Mouse (Mus musculus) intestine, embryonic 16.5 days (tissue): ENCODE measurements around the gene Hmgb1. TPM values are rescaled to one million over a fixed set of nuclear protein-coding genes. Genes with fewer than 3 reads are reported as not detected.

Experiments
- ATAC-seq: fragments of 200-750 bp; cut with Nextera tagmentation; 2 replicates; pipeline ENCODE4 v1.8.0; 2017; ENCODE audit warnings: moderate TSS enrichment, moderate library complexity
- H3K27ac ChIP-seq: fragments of 300-500 bp; sonication (generic); 2 replicates; pipeline ENCODE4 v1.5.1; 2014; ENCODE audit warnings: mild to moderate bottlenecking, low read length
- H3K27me3 ChIP-seq: fragments of 300-500 bp; sonication (generic); replicated peaks from 2 replicates; pipeline ENCODE4 v1.6.1; 2014; ENCODE audit warnings: low read length, control low read depth, mixed read lengths; ENCODE audit not compliant: control insufficient read depth, insufficient read depth
- H3K36me3 ChIP-seq: fragments of 300-500 bp; sonication (generic); 2 replicates; pipeline ENCODE4 v1.6.1; 2014; ENCODE audit warnings: low read length, control low read depth; ENCODE audit not compliant: control insufficient read depth, insufficient read depth
- H3K4me1 ChIP-seq: fragments of 300-500 bp; sonication (generic); 2 replicates; pipeline ENCODE4 v1.6.1; 2014; ENCODE audit warnings: low read length, control low read depth, mixed read lengths; ENCODE audit not compliant: control insufficient read depth, insufficient read depth
- H3K4me2 ChIP-seq: fragments of 300-500 bp; sonication (generic); 2 replicates; pipeline ENCODE4 v1.6.1; 2014; ENCODE audit warnings: low read depth, low read length, control low read depth
- H3K4me3 ChIP-seq: fragments of 300-500 bp; sonication (generic); 2 replicates; pipeline ENCODE4 v1.5.1; 2014; ENCODE audit warnings: mild to moderate bottlenecking, low read length
- H3K9ac ChIP-seq: fragments of 300-500 bp; sonication (generic); 2 replicates; pipeline ENCODE4 v1.6.1; 2014; ENCODE audit warnings: low read depth, low read length
- H3K9me3 ChIP-seq: fragments of 300-500 bp; sonication (generic); 2 replicates; pipeline ENCODE4 v1.6.1; 2016; ENCODE audit warnings: low read length, control low read depth; ENCODE audit not compliant: control insufficient read depth
- WGBS: fragments of 180-500 bp; shearing (Covaris S2); extraction: QIAGEN DNeasy Blood & Tissue Kit; methylation state at CpG from one replicate; pipeline ENCODE4 v1.1.7; 2014; 5-methylcytosine and 5-hydroxymethylcytosine counted together
- polyA plus RNA-seq: library from polyadenylated mRNA; unstranded; fragments of >200 nt; fragmentation: Nextera tagmentation; extraction: Ambion mirVana; gene quantifications from 2 replicates; pipeline ENCODE4 v1.2.1, GENCODE M21; 2015

The Hmgb1 gene
- polyA plus RNA-seq, 1 experiment from 2014 or later = 921 TPM

- H3K4me2 ChIP-seq = peak overlapping the region; percentile 24
- H3K4me3 ChIP-seq = no peak overlapping the region
- H3K27ac ChIP-seq = no peak overlapping the region
- no peak for ATAC-seq
- 0 out of 2 replicates have a peak overlapping the region, but pooled peaks have one; percentile 48 for H3K9ac ChIP-seq
- no peaks in the 10 kb centered on the region for H3K27me3 ChIP-seq
- no peaks in the 10 kb centered on the region for H3K36me3 ChIP-seq
- 0 out of 2 replicates have a peak, but pooled peaks cover 3% of the 10 kb centered on the region for H3K9me3 ChIP-seq
- H3K4me1 ChIP-seq = peaks cover 5% of the 10 kb centered on the region; the same call in 1 of the 2 replicates
- 49% methylated on average over 18 of the region's 18 CpGs for WGBS
Observed at GRCm38 (mm10) chr5:149020059-149020680, 164.1 kb downstream of the Hmgb1 start.

- Histone ChIP-seq H3K27ac (no peak overlapping the region), H3K27me3 (no peaks in the 10 kb centered on the region), H3K9ac (no peak overlapping the region), H3K9me3 (0 out of 2 replicates have a peak, but pooled peaks cover 3% of the 10 kb centered on the region), H3K4me1 (peaks cover 9% of the 10 kb centered on the region; the same call in 1 of the 2 replicates), H3K4me3 (no peak overlapping the region), H3K4me2 (no peak overlapping the region), H3K36me3 (no peaks in the 10 kb centered on the region)
- no peak for ATAC-seq
- WGBS = 80% methylated on average over 3 of the region's 3 CpGs
Observed at GRCm38 (mm10) chr5:149017666-149018415, 166.4 kb downstream of the Hmgb1 start.

- H3K9ac ChIP-seq = no peak overlapping the region
- 0 out of 2 replicates have a peak, but pooled peaks cover 3% of the 10 kb centered on the region for H3K9me3 ChIP-seq
- ATAC-seq = no peak
- no peaks in the 10 kb centered on the region for H3K27me3 ChIP-seq
- peaks cover 9% of the 10 kb centered on the region; the same call in 1 of the 2 replicates for H3K4me1 ChIP-seq
- no peak overlapping the region for H3K4me3 ChIP-seq
- H3K36me3 ChIP-seq = no peaks in the 10 kb centered on the region
- 96% methylated on average over 3 of the region's 3 CpGs for WGBS
- no peak overlapping the region for H3K27ac ChIP-seq
- no peak overlapping the region for H3K4me2 ChIP-seq
Observed at GRCm38 (mm10) chr5:149017181-149017580, 167.1 kb downstream of the Hmgb1 start.

GRCm38 (mm10) chr5:149016261-149016660 lies 168.0 kb downstream of the Hmgb1 start:
- H3K4me1 ChIP-seq = peaks cover 9% of the 10 kb centered on the region; the same call in 1 of the 2 replicates
- H3K27me3 ChIP-seq = no peaks in the 10 kb centered on the region
- 77% methylated on average over 5 of the region's 5 CpGs for WGBS
- H3K9me3 ChIP-seq = 0 out of 2 replicates have a peak, but pooled peaks cover 3% of the 10 kb centered on the region
- no peak overlapping the region for H3K27ac ChIP-seq
- H3K4me3 ChIP-seq = no peak overlapping the region
- H3K36me3 ChIP-seq = no peaks in the 10 kb centered on the region
- no peak for ATAC-seq
- no peak overlapping the region for H3K9ac ChIP-seq
- H3K4me2 ChIP-seq = peak overlapping the region; percentile 87

DNA sequence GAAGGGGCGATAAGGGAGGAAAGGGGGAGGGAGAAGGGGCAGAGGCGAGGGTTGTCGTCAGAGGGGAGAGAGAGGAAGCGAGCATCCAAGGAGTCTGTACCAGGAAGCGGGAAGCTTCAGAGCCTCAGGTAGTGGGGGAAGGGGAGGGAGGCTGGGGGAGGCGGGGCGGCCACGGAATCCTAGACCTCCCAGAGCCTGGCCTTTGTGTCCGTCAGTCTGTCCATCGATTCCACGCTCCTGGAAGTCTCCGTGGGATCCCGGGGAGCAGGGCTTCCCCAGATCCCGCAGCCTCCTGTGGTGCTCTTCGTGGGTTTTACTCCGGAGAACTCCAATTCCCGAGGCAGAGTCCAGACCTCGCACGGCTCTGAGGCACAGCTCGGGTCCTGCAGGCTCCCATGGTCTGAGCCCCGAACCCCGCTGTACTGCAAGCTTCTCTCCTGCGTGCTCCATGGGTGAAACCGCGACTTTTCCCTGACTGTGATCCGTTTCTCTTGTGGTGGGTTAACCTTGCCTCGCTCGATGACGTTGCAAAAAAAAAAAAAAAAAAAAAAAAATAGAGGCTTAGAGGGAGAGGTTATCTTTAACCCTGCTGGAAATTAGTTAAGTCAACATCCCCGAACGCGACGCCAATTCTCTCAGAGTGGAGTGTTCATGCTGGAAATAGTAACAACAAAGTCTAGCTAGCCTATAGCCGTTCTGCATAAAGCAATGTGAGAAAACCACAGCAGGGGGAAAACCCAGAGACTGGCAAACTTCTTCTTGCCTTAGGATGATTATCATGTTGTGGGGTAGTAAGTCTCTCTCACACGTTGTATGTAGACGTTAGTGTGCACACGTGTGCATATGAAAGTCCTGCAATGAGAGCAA lies 168.7 kb downstream of the Hmgb1 start:
- peak overlapping the region; percentile 54 for H3K4me3 ChIP-seq
- peak; percentile 87 for ATAC-seq
- H3K27ac ChIP-seq = no peak overlapping the region
- H3K4me1 ChIP-seq = peaks cover 9% of the 10 kb centered on the region; the same call in 1 of the 2 replicates
- H3K9ac ChIP-seq = peak overlapping the region; percentile 79
- 0 out of 2 replicates have a peak, but pooled peaks cover 3% of the 10 kb centered on the region for H3K9me3 ChIP-seq
- H3K27me3 ChIP-seq = no peaks in the 10 kb centered on the region
- peak overlapping the region; percentile 87 for H3K4me2 ChIP-seq
- no peaks in the 10 kb centered on the region for H3K36me3 ChIP-seq
- 2% methylated on average over 36 of the region's 37 CpGs for WGBS

- Histone ChIP-seq H3K4me2 (peak overlapping the region; percentile 87), H3K27ac (no peak overlapping the region), H3K9me3 (0 out of 2 replicates have a peak, but pooled peaks cover 3% of the 10 kb centered on the region), H3K9ac (peak overlapping the region; percentile 79; the same call in 1 of the 2 replicates), H3K4me1 (peaks cover 9% of the 10 kb centered on the region; the same call in 1 of the 2 replicates), H3K36me3 (no peaks in the 10 kb centered on the region), H3K4me3 (peak overlapping the region; percentile 54), H3K27me3 (no peaks in the 10 kb centered on the region)
- ATAC-seq = no peak
- 25% methylated on average over 17 of the region's 17 CpGs for WGBS
Observed at GRCm38 (mm10) chr5:149014600-149015268, 169.6 kb downstream of the Hmgb1 start.

- no peak for ATAC-seq
- Histone ChIP-seq H3K27me3 (no peaks in the 10 kb centered on the region), H3K4me3 (no peak overlapping the region), H3K4me2 (no peak overlapping the region), H3K36me3 (no peaks in the 10 kb centered on the region), H3K4me1 (peaks cover 9% of the 10 kb centered on the region; the same call in 1 of the 2 replicates), H3K9ac (no peak overlapping the region), H3K27ac (no peak overlapping the region), H3K9me3 (0 out of 2 replicates have a peak, but pooled peaks cover 3% of the 10 kb centered on the region)
- 82% methylated on average over 7 of the region's 7 CpGs for WGBS
Observed at GRCm38 (mm10) chr5:149013817-149014508, 170.3 kb downstream of the Hmgb1 start.

GRCm38 (mm10) chr5:149009111-149009510 lies 175.2 kb downstream of the Hmgb1 start:
- 78% methylated on average over 3 of the region's 3 CpGs for WGBS

More at GRCm38 (mm10) chr5:149009111-149009510, 175.2 kb downstream of the Hmgb1 start:
- H3K4me3 ChIP-seq = no peak overlapping the region
- peaks cover 16% of the 10 kb centered on the region for H3K4me1 ChIP-seq
- no peak overlapping the region for H3K9ac ChIP-seq
- no peaks in the 10 kb centered on the region for H3K9me3 ChIP-seq
- no peak for ATAC-seq
- no peaks in the 10 kb centered on the region for H3K27me3 ChIP-seq
- H3K4me2 ChIP-seq = no peak overlapping the region
- H3K36me3 ChIP-seq = no peaks in the 10 kb centered on the region
- no peak overlapping the region for H3K27ac ChIP-seq
